Mouse (Mus musculus) fibroblast of lung, adult 2 months (primary cell): ENCODE results near the gene Cbx4.
"Not testable (repeated sequence)": the region's sequence is repeated elsewhere in the genome, so short reads cannot be mapped to it uniquely, and the experiment has no call there.

ENCODE experiments used
- DNase-seq: peaks from one replicate; pipeline ENCODE4 v3.0.0-alpha.2; 2011; ENCODE audit warnings: low read depth

The Cbx4 gene

GRCm38 (mm10) chr11:119109415-119110071 is 23.5 kb upstream of the Cbx4 start:
- DNase-seq = no peak

- DNase-seq = no peak
Observed at GRCm38 (mm10) chr11:119108573-119109263, 22.7 kb upstream of the Cbx4 start.

GRCm38 (mm10) chr11:119106289-119106688 is 20.3 kb upstream of the Cbx4 start:
- no peak for DNase-seq

- DNase-seq = no peak
Observed at GRCm38 (mm10) chr11:119105748-119106147, 19.7 kb upstream of the Cbx4 start.

GRCm38 (mm10) chr11:119105071-119105609 is 19.1 kb upstream of the Cbx4 start:
- DNase-seq = no peak

- DNase-seq = no peak
Observed at GRCm38 (mm10) chr11:119103991-119104390, 18.0 kb upstream of the Cbx4 start.

GRCm38 (mm10) chr11:119100355-119100754 is 14.3 kb upstream of the Cbx4 start:
- DNase-seq = not testable (repeated sequence)

GRCm38 (mm10) chr11:119098202-119098601 is 12.2 kb upstream of the Cbx4 start:
- DNase-seq = no peak

- DNase-seq = no peak
Observed at GRCm38 (mm10) chr11:119095441-119095840, 9.4 kb upstream of the Cbx4 start.

GRCm38 (mm10) chr11:119093322-119093721 is 7.3 kb upstream of the Cbx4 start:
- DNase-seq = no peak

GRCm38 (mm10) chr11:119092286-119092685 is 6.3 kb upstream of the Cbx4 start:
- no peak for DNase-seq

- no peak for DNase-seq
Observed at GRCm38 (mm10) chr11:119091598-119091991, 5.6 kb upstream of the Cbx4 start.

- peak; percentile 32 for DNase-seq
Observed at GRCm38 (mm10) chr11:119090961-119091597, 5.1 kb upstream of the Cbx4 start.

GRCm38 (mm10) chr11:119090076-119090960 is 4.3 kb upstream of the Cbx4 start:
- DNase-seq = no peak

- DNase-seq = no peak
Observed at GRCm38 (mm10) chr11:119089235-119090075, 3.4 kb upstream of the Cbx4 start.

GRCm38 (mm10) chr11:119088391-119089234 is 2.6 kb upstream of the Cbx4 start:
- no peak for DNase-seq

GRCm38 (mm10) chr11:119087301-119088082 is 1.5 kb upstream of the Cbx4 start:
- no peak for DNase-seq

- no peak for DNase-seq
Observed at GRCm38 (mm10) chr11:119085279-119086062, 550 bp downstream of the Cbx4 start.
